Mouse (Mus musculus): ENCODE data around the gene Mindy4b-ps.

DNA sequence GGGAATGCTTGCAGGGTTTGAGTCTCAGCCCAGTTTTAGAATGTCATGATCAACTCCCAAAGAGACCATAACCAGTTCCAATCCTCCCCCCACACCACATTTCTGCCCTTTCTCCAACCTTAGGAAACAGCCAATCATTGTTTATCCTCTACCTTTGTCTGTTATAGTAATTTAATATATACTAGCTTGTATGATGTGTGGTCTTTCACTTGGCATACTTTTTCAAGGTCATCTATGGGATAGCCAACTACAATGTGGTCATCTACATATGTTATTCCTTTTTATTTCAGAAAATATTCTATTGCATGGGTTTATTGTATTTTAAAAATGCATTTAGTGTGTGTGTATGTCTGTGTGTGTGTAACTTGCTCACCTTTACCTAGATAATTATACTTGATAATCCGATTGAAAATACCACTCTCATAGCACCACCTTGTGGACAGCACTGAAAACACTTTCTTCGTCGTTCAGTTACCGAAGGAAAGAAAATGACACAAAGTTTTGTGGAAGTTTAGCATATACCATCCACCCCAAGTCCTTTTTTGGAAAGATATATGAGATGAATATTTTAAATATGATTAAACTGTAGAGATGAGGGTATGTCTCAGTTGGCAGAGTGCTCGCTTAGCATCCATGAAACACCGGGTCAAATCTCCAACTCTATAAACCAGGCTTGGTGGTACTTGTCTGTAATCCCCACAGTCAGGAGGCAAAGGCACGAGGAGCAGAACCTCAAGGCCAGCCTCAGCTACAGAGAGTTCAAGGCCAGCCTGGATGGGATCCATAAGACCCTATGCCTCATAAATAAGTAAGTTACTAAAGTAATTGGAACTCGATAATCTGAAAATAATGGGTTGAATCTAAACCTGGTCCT lies 37.7 kb downstream of the Mindy4b-ps start:
- no peak for TF ChIP-seq CTCF (IDR thresholded peaks at IDR 0.05; ENCODE audit: control insufficient read depth, insufficient read depth, insufficient replicate concordance, low read depth, low read length)
- no peak for TF ChIP-seq POLR2A (IDR thresholded peaks at IDR 0.05; ENCODE audit: control insufficient read depth, low read depth, low read length)
